Mouse (Mus musculus) gastrocnemius, postnatal 14 days (tissue): Measurements from ENCODE around the gene Fam49a. TPM values are rescaled to one million over a fixed set of nuclear protein-coding genes. Genes with fewer than 3 reads are reported as not detected.
A peak's percentile ranks its signal among the peaks of the same experiment; 100 is the strongest.

Experiments
- DNase-seq: peaks from one replicate; pipeline ENCODE4 v3.0.0; 2021; ENCODE audit warnings: mixed read lengths
- intact Hi-C: fragments of 180-260 bp; cut with DNase I; formaldehyde crosslinking; loops from one replicate; pipeline ENCODE4 v1.15.1; 2025; ENCODE audit warnings: low total_unique reads
- total RNA-seq, 2 experiments: library from RNA; stranded (reverse); gene quantifications; 2 replicates each; pipeline ENCODE4 v1.2.3; 2021

Fam49a gene
- total RNA-seq, 2 experiments from 2014 or later, result 10.5 to 12.8 TPM

DNA sequence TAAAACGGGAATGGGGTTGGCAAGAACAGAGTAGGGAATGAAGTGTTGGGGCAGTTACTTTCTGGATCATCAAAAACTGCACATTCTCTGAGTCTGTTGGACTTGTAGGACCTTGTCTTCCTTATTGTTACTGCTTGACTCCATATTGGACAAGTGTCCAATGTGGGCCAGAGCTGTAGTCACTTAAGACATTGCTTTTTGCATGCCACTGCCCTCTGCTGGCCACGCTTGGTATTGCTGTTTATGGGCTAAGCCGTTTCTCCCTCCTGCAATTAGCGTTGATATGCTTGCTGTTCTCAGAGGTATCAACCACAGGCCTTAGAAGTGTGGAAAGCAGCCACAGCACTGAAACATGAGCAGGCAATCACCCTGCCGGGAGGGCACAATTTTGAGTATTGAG lies 150.7 kb downstream of the Fam49a start:
- intact Hi-C loops, result no loop called here
- peak; percentile 71 for DNase-seq

GRCm38 (mm10) chr12:12420423-12420822 lies 158.5 kb downstream of the Fam49a start:
- intact Hi-C loops, result loop anchor here (5.0 to 10.0 kb wide), 2 partner anchors 204 to 522 kb away; partner anchors contain the start of gene Mycn
- no peak for DNase-seq

DNA sequence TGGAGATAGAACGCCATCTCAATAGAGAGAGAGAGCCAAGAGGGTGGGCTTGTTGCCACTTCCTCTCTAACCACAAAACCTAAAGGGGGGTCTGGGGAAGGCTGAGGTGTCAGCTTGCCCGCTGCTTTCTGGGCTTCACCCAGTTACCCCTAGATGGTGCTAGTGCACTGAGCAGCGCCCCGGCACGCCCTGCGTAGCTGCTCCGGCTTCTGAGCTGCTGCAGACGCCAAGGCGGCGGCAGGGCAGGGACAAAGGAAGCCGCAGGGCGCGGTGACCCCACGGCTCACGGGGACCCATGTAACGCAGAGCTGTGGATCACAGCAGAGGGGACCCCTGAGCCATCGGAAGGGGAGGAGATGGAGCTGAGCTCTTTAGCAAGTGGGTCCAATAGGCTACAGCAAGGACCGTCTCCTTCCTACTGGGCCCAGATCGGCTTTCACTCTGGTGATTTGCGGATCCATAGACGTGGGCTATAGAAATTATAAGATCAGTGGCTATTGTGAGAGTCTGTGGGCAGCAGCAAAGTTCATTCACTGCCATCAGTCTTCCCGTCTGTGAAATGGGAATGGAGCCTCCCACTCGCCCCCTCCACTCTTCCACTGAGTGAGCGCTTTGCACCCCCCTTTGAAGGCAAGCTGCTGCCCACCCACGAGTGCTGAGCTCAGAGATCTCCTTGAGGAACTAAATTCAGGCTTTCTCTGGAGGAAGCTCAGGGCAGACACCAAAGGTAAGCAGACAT lies 159.1 kb downstream of the Fam49a start:
- intact Hi-C loops, result loop anchor here (5.0 to 10.0 kb wide), 2 partner anchors 204 to 521 kb away; partner anchors contain the start of gene Mycn

DNA sequence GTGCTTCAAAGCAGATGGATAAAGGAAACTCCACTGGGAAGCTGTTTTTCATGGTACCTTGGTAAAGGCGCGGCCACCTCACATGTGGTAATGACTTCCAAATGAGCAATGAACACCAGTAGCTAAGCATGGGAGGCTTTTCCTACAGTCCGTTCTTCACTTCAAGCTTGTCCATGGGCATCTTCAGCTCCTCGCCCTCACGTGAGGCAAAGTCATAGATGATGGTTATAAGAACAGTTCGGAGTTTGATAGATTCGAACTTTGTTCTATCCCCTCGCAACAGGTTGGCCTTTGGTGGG lies 159.6 kb downstream of the Fam49a start:
- intact Hi-C loops, result loop anchor here (5.0 to 10.0 kb wide), 2 partner anchors 203 to 521 kb away; partner anchors contain the start of gene Mycn
- no peak for DNase-seq

More for the DNA sequence above, 159.1 kb downstream of the Fam49a start:
- peak; percentile 84 for DNase-seq

- intact Hi-C loops, result loop anchor here (10.0 kb wide), 1 partner anchor 200 kb away; no protein-coding TSS in a partner anchor
- no peak for DNase-seq
These were observed 163.2 kb downstream of the Fam49a start for GRCm38 (mm10) chr12:12425188-12425587.

DNA sequence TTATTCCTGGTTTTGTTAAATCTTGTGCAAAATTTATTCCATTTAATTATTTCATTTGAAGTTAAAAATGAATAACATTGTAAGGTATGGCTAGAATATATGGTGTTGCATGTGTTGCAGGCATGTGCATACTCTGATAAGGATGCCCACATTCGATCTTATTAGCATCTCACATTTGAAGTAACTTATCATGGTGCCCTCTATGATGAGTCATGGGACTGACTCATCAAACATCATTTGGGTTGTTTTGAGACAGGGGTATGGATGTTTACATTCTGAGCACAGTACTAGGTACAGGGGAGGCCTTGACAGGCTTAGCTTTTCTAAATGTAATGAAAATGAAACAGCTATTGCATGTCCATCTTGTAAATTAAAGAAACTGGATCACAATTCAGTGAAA lies 165.3 kb downstream of the Fam49a start:
- intact Hi-C loops, result loop anchor here (10.0 kb wide), 1 partner anchor 198 kb away; no protein-coding TSS in a partner anchor
- no peak for DNase-seq

- no peak for DNase-seq
- intact Hi-C loops, result loop anchor here (10.0 kb wide), 1 partner anchor 196 kb away; no protein-coding TSS in a partner anchor
These were observed 166.9 kb downstream of the Fam49a start for GRCm38 (mm10) chr12:12428886-12429285.
